Mouse (Mus musculus) C3H10T1/2 (cell line): ENCODE results near the gene Rel. TPM values are rescaled to one million over a fixed set of nuclear protein-coding genes. Genes with fewer than 3 reads are reported as not detected.

Experiments
- polyA plus RNA-seq, 2 experiments: library from polyadenylated mRNA; unstranded; fragments of >200 nt; fragmentation: generic; extraction: Trizol; gene quantifications; one replicate each; pipeline ENCODE4 v1.2.1; 2012; ENCODE audit warnings: missing spikeins in 2 of 2

Gene Rel
- polyA plus RNA-seq = under 1 TPM; 0.06 to 0.33 TPM

GRCm38 (mm10) chr11:23770760-23771506, at the start of gene Rel:
Rel (minus strand) TSS chr11:23770970.

Other genes with a start within 250 kb of the Rel start
- under 1 TPM in 1 of 2 experiments, not detected in 1; 0.05 TPM for gene 1700093K21Rik, start 249.8 kb downstream of the Rel start, polyA plus RNA-seq
- 1 to 10 TPM in 1 of 2 experiments, under 1 TPM in 1; 0.35 to 1.2 TPM for gene 0610010F05Rik, start 137.3 kb downstream of the Rel start, polyA plus RNA-seq
- gene Pus10, start 105.3 kb downstream of the Rel start, polyA plus RNA-seq = 1 to 10 TPM in 1 of 2 experiments, under 1 TPM in 1; 0.41 to 3.4 TPM
- 1 to 10 TPM in 1 of 2 experiments, under 1 TPM in 1; 0.55 to 8.7 TPM for gene Pex13, start 105.0 kb downstream of the Rel start, polyA plus RNA-seq
- 1 to 10 TPM in 1 of 2 experiments, under 1 TPM in 1; 0.18 to 2.4 TPM for gene Papolg, start 124.3 kb upstream of the Rel start, polyA plus RNA-seq